Mouse (Mus musculus): ENCODE data around the gene Dst. TPM values are rescaled to one million over a fixed set of nuclear protein-coding genes. Genes with fewer than 3 reads are reported as not detected.

Gene Dst
- polyA plus RNA-seq, 1 experiment from 2014 or later = 3.3 TPM

- H3K9me3 ChIP-seq (replicated peaks) = no peaks in the 10 kb centered on the region
- WGBS (ENCODE audit: insufficient replicate concordance) = 77% methylated on average over 13 of the region's 13 CpGs
- no peak overlapping the region for H3K9ac ChIP-seq
- no peak overlapping the region for H3K27ac ChIP-seq
- no peaks in the 10 kb centered on the region for H3K27me3 ChIP-seq
- DNase-seq (no peak), ATAC-seq (ENCODE audit: low read depth) (no peak)
- H3K4me3 ChIP-seq (replicated peaks) = no peak overlapping the region
- H3K36me3 ChIP-seq = peaks cover 9% of the 10 kb centered on the region
- H3K4me1 ChIP-seq (replicated peaks) = no peaks in the 10 kb centered on the region
- no peak overlapping the region for H3K4me2 ChIP-seq
Observed at GRCm38 (mm10) chr1:34275787-34276186, 367.8 kb downstream of the Dst start.

DNA sequence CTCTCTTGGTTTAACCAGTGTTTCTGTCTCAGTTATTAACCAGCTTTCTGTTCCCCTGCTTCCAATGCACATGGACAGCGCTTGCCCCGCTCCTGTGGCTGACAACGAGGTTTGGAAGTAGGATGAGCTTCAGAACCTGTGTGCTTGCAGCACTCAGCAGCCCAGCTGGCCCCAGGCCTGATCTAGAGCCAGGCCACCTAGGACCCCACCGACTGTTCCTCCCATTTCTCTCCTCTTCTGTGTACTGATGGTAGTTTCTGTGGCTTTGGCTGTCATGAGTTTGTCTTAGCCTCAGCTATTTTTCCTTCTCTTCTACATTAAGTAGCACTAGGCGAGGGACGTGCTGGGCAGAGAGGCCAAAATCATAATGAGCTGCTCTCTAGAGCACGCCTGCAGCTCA, 368.7 kb downstream of the Dst start:
- Histone ChIP-seq H3K36me3 (peaks cover 6% of the 10 kb centered on the region; the same call in 1 of the 2 replicates), H3K9ac (no peak overlapping the region), H3K9me3 (replicated peaks) (no peaks in the 10 kb centered on the region), H3K4me1 (replicated peaks) (no peaks in the 10 kb centered on the region), H3K27ac (no peak overlapping the region), H3K27me3 (no peaks in the 10 kb centered on the region), H3K4me2 (no peak overlapping the region), H3K4me3 (replicated peaks) (no peak overlapping the region)
- no peak for DNase-seq
- no peak for ATAC-seq (ENCODE audit: low read depth)
- WGBS (ENCODE audit: insufficient replicate concordance) = 76% methylated on average over 7 of the region's 7 CpGs

DNA sequence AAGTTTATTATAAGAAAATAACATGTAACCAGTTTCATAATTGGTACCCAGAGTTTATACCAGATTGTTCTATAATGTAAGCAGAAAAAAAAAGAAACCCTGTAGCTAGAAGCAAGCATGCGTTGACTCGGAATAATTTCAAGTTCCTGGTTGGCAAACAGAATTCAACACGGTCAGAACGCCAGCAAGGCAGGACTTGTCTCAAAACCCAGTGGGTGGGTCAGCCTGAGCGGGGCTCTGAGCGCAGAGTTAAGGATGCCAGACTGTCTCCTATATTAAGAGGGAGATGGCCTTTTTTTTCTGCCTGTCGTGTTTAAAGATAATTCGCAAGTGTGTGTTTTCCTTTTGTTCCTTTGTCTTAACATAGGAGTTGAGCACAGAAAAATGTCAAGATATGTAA, 369.2 kb downstream of the Dst start:
- Histone ChIP-seq H3K4me1 (replicated peaks) (no peaks in the 10 kb centered on the region), H3K27me3 (no peaks in the 10 kb centered on the region), H3K4me2 (no peak overlapping the region), H3K27ac (no peak overlapping the region), H3K9ac (no peak overlapping the region), H3K36me3 (peaks cover 6% of the 10 kb centered on the region; the same call in 1 of the 2 replicates), H3K9me3 (replicated peaks) (no peaks in the 10 kb centered on the region), H3K4me3 (replicated peaks) (no peak overlapping the region)
- 66% methylated on average over 8 of the region's 8 CpGs for WGBS (ENCODE audit: insufficient replicate concordance)
- ATAC-seq (ENCODE audit: low read depth) (no peak), DNase-seq (no peak)

DNA sequence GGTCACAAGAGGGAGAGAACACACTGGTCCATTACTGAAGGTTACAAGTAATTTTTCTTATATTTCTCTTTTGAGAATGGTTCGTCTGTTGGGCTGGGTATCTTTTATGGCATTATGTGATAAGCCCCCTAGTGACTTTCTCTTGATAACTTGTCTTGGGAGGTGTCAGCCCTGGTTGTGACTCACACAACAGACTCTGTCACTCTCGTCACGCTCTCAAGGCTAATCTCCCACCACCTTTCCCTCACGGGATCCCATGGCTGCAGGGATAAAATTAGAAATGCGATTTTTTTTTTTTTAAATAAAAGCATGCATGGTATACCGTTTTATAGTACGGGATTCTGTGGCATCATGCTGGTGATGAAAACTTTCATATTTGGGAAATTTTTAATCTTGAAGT, 375.5 kb downstream of the Dst start:
- H3K4me2 ChIP-seq = peak overlapping the region; percentile 23; the same call in 1 of the 2 replicates
- peaks cover 7% of the 10 kb centered on the region; the same call in 1 of the 2 replicates for H3K36me3 ChIP-seq
- ATAC-seq (ENCODE audit: low read depth) = peak; percentile 90

GRCm38 (mm10) chr1:34284979-34285378, 377.0 kb downstream of the Dst start:
- Histone ChIP-seq H3K4me2 (no peak overlapping the region), H3K36me3 (peaks cover 14% of the 10 kb centered on the region), H3K4me1 (replicated peaks) (peaks cover 19% of the 10 kb centered on the region), H3K4me3 (replicated peaks) (no peak overlapping the region), H3K9ac (no peak overlapping the region), H3K27ac (no peak overlapping the region), H3K9me3 (replicated peaks) (no peaks in the 10 kb centered on the region), H3K27me3 (no peaks in the 10 kb centered on the region)
- WGBS (ENCODE audit: insufficient replicate concordance) = 75% methylated on average over 9 of the region's 9 CpGs
- DNase-seq (no peak), ATAC-seq (ENCODE audit: low read depth) (no peak)

More for the DNA sequence above, 375.5 kb downstream of the Dst start:
- whole genome bisulfite sequencing (ENCODE audit: insufficient replicate concordance) = 18% methylated on average over 7 of the region's 7 CpGs
- DNase-seq = peak; percentile 48
- Histone ChIP-seq H3K9me3 (replicated peaks) (no peaks in the 10 kb centered on the region), H3K27me3 (no peaks in the 10 kb centered on the region), H3K4me1 (replicated peaks) (peaks cover 17% of the 10 kb centered on the region), H3K4me3 (replicated peaks) (no peak overlapping the region), H3K27ac (no peak overlapping the region), H3K9ac (no peak overlapping the region)

DNA sequence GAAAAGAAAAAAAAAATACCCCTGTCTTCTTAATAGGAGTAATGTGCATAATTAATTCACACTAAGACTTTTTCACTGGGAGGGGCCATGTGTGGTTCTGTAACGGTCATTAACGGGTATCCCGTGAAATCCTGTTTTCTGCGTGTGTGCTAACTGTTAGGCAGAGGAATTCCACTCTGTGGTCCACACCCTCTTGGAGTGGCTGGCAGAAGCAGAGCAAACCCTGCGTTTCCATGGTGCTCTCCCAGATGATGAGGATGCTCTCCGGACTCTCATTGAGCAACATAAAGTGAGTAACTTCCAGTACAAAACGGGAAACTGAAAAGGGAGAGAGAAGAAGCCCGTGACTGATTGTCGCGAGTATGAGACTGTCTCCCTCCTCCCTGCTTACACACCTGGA, 379.7 kb downstream of the Dst start:
- H3K27ac ChIP-seq = no peak overlapping the region
- peaks cover 24% of the 10 kb centered on the region for H3K4me1 ChIP-seq (replicated peaks)
- H3K4me2 ChIP-seq = no peak overlapping the region
- DNase-seq (no peak), ATAC-seq (ENCODE audit: low read depth) (no peak)
- no peaks in the 10 kb centered on the region for H3K9me3 ChIP-seq (replicated peaks)
- no peak overlapping the region for H3K4me3 ChIP-seq (replicated peaks)
- no peaks in the 10 kb centered on the region for H3K27me3 ChIP-seq
- 88% methylated on average over 10 of the region's 10 CpGs for WGBS (ENCODE audit: insufficient replicate concordance)
- no peak overlapping the region for H3K9ac ChIP-seq
- peaks cover 19% of the 10 kb centered on the region for H3K36me3 ChIP-seq

DNA sequence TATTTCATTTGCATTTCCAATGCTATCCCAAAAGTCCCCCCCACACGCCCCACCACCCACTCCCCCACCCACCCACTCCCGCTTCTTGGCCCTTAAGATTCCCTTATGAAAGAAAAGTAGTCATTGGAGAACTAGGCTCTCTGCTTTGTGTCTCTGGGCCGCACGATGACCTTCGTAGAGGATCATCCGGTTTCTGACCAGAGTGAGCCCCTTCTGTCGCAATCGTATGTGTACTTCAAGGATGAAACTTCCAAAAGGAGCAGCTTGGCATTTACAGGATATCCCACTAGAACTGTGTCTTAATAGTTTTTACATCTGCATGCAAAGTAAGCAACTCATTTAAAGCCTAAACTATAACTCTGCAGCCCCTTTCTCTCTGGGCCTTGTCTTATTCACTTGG, 380.2 kb downstream of the Dst start:
- H3K9me3 ChIP-seq (replicated peaks) = no peaks in the 10 kb centered on the region
- peaks cover 19% of the 10 kb centered on the region for H3K36me3 ChIP-seq
- no peak overlapping the region for H3K4me2 ChIP-seq
- no peak overlapping the region for H3K4me3 ChIP-seq (replicated peaks)
- H3K27me3 ChIP-seq = no peaks in the 10 kb centered on the region
- no peak overlapping the region for H3K27ac ChIP-seq
- peaks cover 20% of the 10 kb centered on the region for H3K4me1 ChIP-seq (replicated peaks)
- WGBS (ENCODE audit: insufficient replicate concordance) = 78% methylated on average over 8 of the region's 8 CpGs
- no peak overlapping the region for H3K9ac ChIP-seq
- ATAC-seq (ENCODE audit: low read depth) = no peak
- no peak for DNase-seq

- Histone ChIP-seq H3K36me3 (peaks cover 24% of the 10 kb centered on the region), H3K9me3 (replicated peaks) (no peaks in the 10 kb centered on the region), H3K9ac (no peak overlapping the region), H3K4me2 (no peak overlapping the region), H3K27ac (no peak overlapping the region), H3K4me1 (replicated peaks) (peaks cover 13% of the 10 kb centered on the region), H3K4me3 (replicated peaks) (no peak overlapping the region), H3K27me3 (no peaks in the 10 kb centered on the region)
- 68% methylated on average over 13 of the region's 13 CpGs for WGBS (ENCODE audit: insufficient replicate concordance)
- ATAC-seq (ENCODE audit: low read depth) (no peak), DNase-seq (no peak)
Observed at GRCm38 (mm10) chr1:34288721-34289471, 380.9 kb downstream of the Dst start.

- DNase-seq = no peak
- no peak for ATAC-seq (ENCODE audit: low read depth)
- Histone ChIP-seq H3K4me1 (replicated peaks) (peaks cover 8% of the 10 kb centered on the region), H3K27me3 (no peaks in the 10 kb centered on the region), H3K9ac (no peak overlapping the region), H3K27ac (no peak overlapping the region), H3K9me3 (replicated peaks) (no peaks in the 10 kb centered on the region), H3K4me3 (replicated peaks) (no peak overlapping the region), H3K36me3 (peaks cover 26% of the 10 kb centered on the region), H3K4me2 (no peak overlapping the region)
- WGBS (ENCODE audit: insufficient replicate concordance) = 80% methylated on average over 14 of the region's 14 CpGs
Observed at GRCm38 (mm10) chr1:34289472-34289748, 381.4 kb downstream of the Dst start.

GRCm38 (mm10) chr1:34290321-34290720, 382.3 kb downstream of the Dst start:
- WGBS (ENCODE audit: insufficient replicate concordance) = 69% methylated on average over 12 of the region's 12 CpGs
- DNase-seq (no peak), ATAC-seq (ENCODE audit: low read depth) (peak; percentile 71)
- no peaks in the 10 kb centered on the region for H3K27me3 ChIP-seq
- H3K9me3 ChIP-seq (replicated peaks) = no peaks in the 10 kb centered on the region
- no peak overlapping the region for H3K4me2 ChIP-seq
- H3K4me3 ChIP-seq (replicated peaks) = no peak overlapping the region
- peaks cover 26% of the 10 kb centered on the region for H3K36me3 ChIP-seq
- H3K27ac ChIP-seq = no peak overlapping the region
- no peak overlapping the region for H3K9ac ChIP-seq
- H3K4me1 ChIP-seq (replicated peaks) = peaks cover 8% of the 10 kb centered on the region

GRCm38 (mm10) chr1:34293198-34293597, 385.2 kb downstream of the Dst start:
- H3K27me3 ChIP-seq = no peaks in the 10 kb centered on the region

GRCm38 (mm10) chr1:34297636-34298035, 389.6 kb downstream of the Dst start:
- H3K27me3 ChIP-seq = no peaks in the 10 kb centered on the region
- no peak for DNase-seq
- ATAC-seq (ENCODE audit: low read depth) = no peak
- peaks cover 22% of the 10 kb centered on the region for H3K4me1 ChIP-seq (replicated peaks)
- WGBS (ENCODE audit: insufficient replicate concordance) = 79% methylated on average over 9 of the region's 9 CpGs
- no peak overlapping the region for H3K4me3 ChIP-seq (replicated peaks)
- peak overlapping the region; percentile 19; the same call in 1 of the 2 replicates for H3K4me2 ChIP-seq
- no peaks in the 10 kb centered on the region for H3K9me3 ChIP-seq (replicated peaks)
- no peak overlapping the region for H3K27ac ChIP-seq
- no peak overlapping the region for H3K9ac ChIP-seq
- H3K36me3 ChIP-seq = peaks cover 24% of the 10 kb centered on the region

More at GRCm38 (mm10) chr1:34293198-34293597, 385.2 kb downstream of the Dst start:
- H3K4me1 ChIP-seq (replicated peaks) = peaks cover 12% of the 10 kb centered on the region
- H3K4me3 ChIP-seq (replicated peaks) = no peak overlapping the region
- no peak overlapping the region for H3K9ac ChIP-seq
- 73% methylated on average over 14 of the region's 14 CpGs for WGBS (ENCODE audit: insufficient replicate concordance)
- no peak for DNase-seq
- no peak for ATAC-seq (ENCODE audit: low read depth)
- H3K9me3 ChIP-seq (replicated peaks) = no peaks in the 10 kb centered on the region
- peaks cover 29% of the 10 kb centered on the region for H3K36me3 ChIP-seq
- no peak overlapping the region for H3K27ac ChIP-seq
- H3K4me2 ChIP-seq = no peak overlapping the region

Measured in liver, embryonic 13.5 days (tissue).